ENCODE assay signal across 8 mouse cellular contexts in the genomic region with DNA sequence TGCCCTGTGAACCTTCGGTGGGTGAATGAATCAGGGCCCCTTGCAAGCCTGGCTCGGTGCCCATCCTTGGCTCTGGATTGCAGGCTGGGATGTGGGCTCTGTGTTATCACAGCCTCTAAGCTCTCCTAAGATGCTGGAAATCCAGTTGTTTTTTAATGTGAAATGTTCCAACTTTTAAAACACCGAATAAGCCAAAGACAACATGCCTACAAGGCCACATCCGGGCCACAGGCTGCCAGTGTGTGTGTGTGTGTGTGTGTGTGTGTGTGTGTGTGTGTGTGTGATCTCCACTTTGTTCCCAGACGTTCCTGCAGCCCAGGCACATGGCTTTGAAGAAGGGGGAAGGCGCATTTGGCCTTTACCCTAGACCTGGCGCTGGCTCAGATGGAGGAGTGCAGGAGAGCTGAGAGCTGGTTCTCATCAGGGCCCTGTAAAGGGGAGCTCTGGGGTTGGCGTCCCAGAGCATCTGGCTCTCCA. TPM values are rescaled to one million over a fixed set of nuclear protein-coding genes. Genes with fewer than 3 reads are reported as not detected.
DNase-seq lines count a peak whose midpoint lies in the region; ATAC-seq and TF ChIP-seq lines count a peak whose summit lies in the region.

No protein-coding gene starts in this region.

- no peak overlapping the region for H3K4me2 ChIP-seq in hindbrain, embryonic 16.5 days (ENCODE audit: low read length)
- no peak overlapping the region for H3K4me2 ChIP-seq in heart, embryonic 12.5 days
- no peak overlapping the region for H3K4me2 ChIP-seq in limb, embryonic 14.5 days (replicated peaks; ENCODE audit: low read depth, low read length, severe bottlenecking)

- ATAC-seq in hindbrain, embryonic 16.5 days: peak; percentile 60; the same call in 1 of the 2 replicates
- ATAC-seq in heart, embryonic 12.5 days (ENCODE audit: insufficient number of reproducible peaks, low FRiP score): peak; percentile 68
- peak; percentile 74 for ATAC-seq in limb, embryonic 14.5 days (ENCODE audit: low FRiP score, low read depth)

- no peaks in the 10 kb centered on the region for H3K27me3 ChIP-seq in hindbrain, embryonic 16.5 days (replicated peaks; ENCODE audit: control insufficient read depth, insufficient read depth, low read length)
- no peaks in the 10 kb centered on the region for H3K27me3 ChIP-seq in hindbrain, embryonic 10.5 days (ENCODE audit: insufficient read depth, poor library complexity, severe bottlenecking)
- H3K27me3 ChIP-seq in heart, embryonic 12.5 days (replicated peaks): peaks cover 4% of the 10 kb centered on the region; the same call in 1 of the 2 replicates
- no peaks in the 10 kb centered on the region for H3K27me3 ChIP-seq in limb, embryonic 14.5 days (ENCODE audit: control insufficient read depth, insufficient read depth, low read length)

- H3K9me3 ChIP-seq in hindbrain, embryonic 16.5 days (ENCODE audit: control insufficient read depth, low read length): no peaks in the 10 kb centered on the region
- H3K9me3 ChIP-seq in hindbrain, embryonic 10.5 days: no peaks in the 10 kb centered on the region
- H3K9me3 ChIP-seq in heart, embryonic 12.5 days (replicated peaks): no peaks in the 10 kb centered on the region
- H3K9me3 ChIP-seq in limb, embryonic 14.5 days (ENCODE audit: control insufficient read depth, low read length): no peaks in the 10 kb centered on the region

- 57% methylated on average over 8 of the region's 8 CpGs for WGBS in hindbrain, embryonic 16.5 days
- 70% methylated on average over 8 of the region's 8 CpGs for WGBS in hindbrain, embryonic 10.5 days
- whole genome bisulfite sequencing in heart, embryonic 12.5 days: 34% methylated on average over 8 of the region's 8 CpGs
- WGBS in limb, embryonic 14.5 days: 39% methylated on average over 8 of the region's 8 CpGs

- 0 out of 2 replicates have a peak overlapping the region, but pooled peaks have one; percentile 27 for H3K27ac ChIP-seq in hindbrain, embryonic 16.5 days (ENCODE audit: low read depth, low read length)
- no peak overlapping the region for H3K27ac ChIP-seq in hindbrain, embryonic 10.5 days
- peak overlapping the region; percentile 60 for H3K27ac ChIP-seq in heart, embryonic 12.5 days (ENCODE audit: poor library complexity, severe bottlenecking)
- peak overlapping the region; percentile 65 for H3K27ac ChIP-seq in limb, embryonic 14.5 days (replicated peaks; ENCODE audit: low read depth, low read length)

- H3K36me3 ChIP-seq in hindbrain, embryonic 16.5 days (ENCODE audit: control insufficient read depth, insufficient read depth, low read length): no peaks in the 10 kb centered on the region
- no peaks in the 10 kb centered on the region for H3K36me3 ChIP-seq in hindbrain, embryonic 10.5 days
- no peaks in the 10 kb centered on the region for H3K36me3 ChIP-seq in heart, embryonic 12.5 days
- H3K36me3 ChIP-seq in limb, embryonic 14.5 days (ENCODE audit: control insufficient read depth, insufficient read depth, low read length): no peaks in the 10 kb centered on the region

- DNase-seq in hindbrain, embryonic 10.5 days (ENCODE audit: low spot score): no peak
- peak; percentile 71 for DNase-seq in adrenal gland, postnatal 10 days
- DNase-seq in limb, embryonic 14.5 days (ENCODE audit: low spot score): peak; percentile 65
- DNase-seq in cerebellum, adult 8-10 months: no peak
- DNase-seq in left cerebral cortex, adult 8-10 months (ENCODE audit: low spot score in 2 of 2): no peak
- no peak for DNase-seq in right cerebral cortex, adult 2 months (ENCODE audit: low spot score in 2 of 2)

- peaks cover 6% of the 10 kb centered on the region; the same call in 1 of the 2 replicates for H3K4me1 ChIP-seq in hindbrain, embryonic 16.5 days (ENCODE audit: control insufficient read depth, insufficient read depth, low read depth, low read length)
- H3K4me1 ChIP-seq in hindbrain, embryonic 10.5 days (replicated peaks): peaks cover 8% of the 10 kb centered on the region
- peaks cover 34% of the 10 kb centered on the region for H3K4me1 ChIP-seq in heart, embryonic 12.5 days (replicated peaks)
- peaks cover 26% of the 10 kb centered on the region for H3K4me1 ChIP-seq in limb, embryonic 14.5 days (ENCODE audit: control insufficient read depth, insufficient read depth, low read length)

- no peak overlapping the region for H3K9ac ChIP-seq in hindbrain, embryonic 16.5 days (ENCODE audit: low read depth, low read length)
- no peak overlapping the region for H3K9ac ChIP-seq in heart, embryonic 12.5 days
- H3K9ac ChIP-seq in limb, embryonic 14.5 days (ENCODE audit: low read depth, low read length, severe bottlenecking): no peak overlapping the region

- no peak for TF ChIP-seq POLR2A in limb, embryonic 14.5 days (IDR thresholded peaks at IDR 0.05; ENCODE audit: borderline replicate concordance, extremely low read depth, insufficient read depth, insufficient read length)

- H3K4me3 ChIP-seq in hindbrain, embryonic 16.5 days (ENCODE audit: low read length): no peak overlapping the region
- H3K4me3 ChIP-seq in hindbrain, embryonic 10.5 days: no peak overlapping the region
- no peak overlapping the region for H3K4me3 ChIP-seq in heart, embryonic 12.5 days
- no peak overlapping the region for H3K4me3 ChIP-seq in limb, embryonic 14.5 days (replicated peaks; ENCODE audit: low read length)

RNA-seq across cellular contexts. Expression of gene Cfap298, which starts 52.4 kb away (rescaled TPM):
- polyA plus RNA-seq in hindbrain, embryonic 16.5 days (2015; fragmentation: Nextera tagmentation; extraction: Ambion mirVana): 54.4 and 61.1 TPM in 2 replicates
- 62.4 and 69.3 TPM in 2 replicates for polyA plus RNA-seq in hindbrain, embryonic 10.5 days (2016; fragmentation: Nextera tagmentation; extraction: Ambion mirVana)
- total RNA-seq in adrenal gland, postnatal 10 days (2021): 10 to 100 TPM; 30.6 to 31.6 TPM
- 49.0 and 50.4 TPM in 2 replicates for polyA plus RNA-seq in heart, embryonic 12.5 days (2016; fragmentation: Nextera tagmentation; extraction: Ambion mirVana)
- polyA plus RNA-seq in limb, embryonic 14.5 days (2012; rRNA removed): 12.0 and 17.0 TPM in 2 replicates
- 30.7 and 33.1 TPM in 2 replicates for polyA plus RNA-seq in limb, embryonic 14.5 days (2014; fragmentation: Nextera tagmentation; extraction: Ambion mirVana)
- total RNA-seq in left cerebral cortex, adult 8-10 months (2022): 10 to 100 TPM; 45.4 to 50.4 (median 47.0) TPM

RNA-seq across cellular contexts. Expression of gene Eva1c, which starts 56.0 kb away (rescaled TPM):
- polyA plus RNA-seq in hindbrain, embryonic 16.5 days (2015; fragmentation: Nextera tagmentation; extraction: Ambion mirVana): 4.4 and 4.8 TPM in 2 replicates
- 0.75 and 1.0 TPM in 2 replicates for polyA plus RNA-seq in hindbrain, embryonic 10.5 days (2016; fragmentation: Nextera tagmentation; extraction: Ambion mirVana)
- 1 to 10 TPM; 4.3 to 4.5 TPM for total RNA-seq in adrenal gland, postnatal 10 days (2021)
- 2.1 and 3.4 TPM in 2 replicates for polyA plus RNA-seq in heart, embryonic 12.5 days (2016; fragmentation: Nextera tagmentation; extraction: Ambion mirVana)
- 1.4 and 1.8 TPM in 2 replicates for polyA plus RNA-seq in limb, embryonic 14.5 days (2012; rRNA removed)
- 1.5 and 2.6 TPM in 2 replicates for polyA plus RNA-seq in limb, embryonic 14.5 days (2014; fragmentation: Nextera tagmentation; extraction: Ambion mirVana)
- total RNA-seq in left cerebral cortex, adult 8-10 months (2022): 1 to 10 TPM; 3.3 to 4.4 (median 3.8) TPM

Comparison
In these comparisons a context has a peak if more than half of its experiments do, and no peak if none do; other contexts are left out.
1. DNase-seq: peak in adrenal gland, postnatal 10 days (single experiment) and limb, embryonic 14.5 days (single experiment); none in hindbrain, embryonic 10.5 days (single experiment), cerebellum, adult 8-10 months (single experiment), left cerebral cortex, adult 8-10 months (0 of 2) and right cerebral cortex, adult 2 months (0 of 2).
2. Peak in every context shown above with its lines, with median percentiles within 50 percentile points of each other: ATAC-seq.